Comparison of ENCODE assay signal across 16 mouse cellular contexts in genomic region chr10:19598091-19598490, GRCm38 (mm10). TPM values are rescaled to one million over a fixed set of nuclear protein-coding genes. Genes with fewer than 3 reads are reported as not detected.
DNase-seq lines count a peak whose midpoint lies in the region; ATAC-seq lines count a peak whose summit lies in the region.
"Had no signal": no experiment of that assay in that cellular context is flagged by ENCODE, and none has a peak within 500 bp of the region (broad histone marks: within the 10 kb centered on the region; RNA-seq: fewer than 3 reads in every experiment).

No protein-coding gene starts in this region.

- H3K36me3 ChIP-seq in kidney, embryonic 16.5 days (ENCODE audit: insufficient read depth, low read length): peaks cover 37% of the 10 kb centered on the region

- peaks cover 21% of the 10 kb centered on the region for H3K4me1 ChIP-seq in kidney, embryonic 16.5 days (ENCODE audit: insufficient read depth, low read length)

- no peak overlapping the region for H3K4me3 ChIP-seq in kidney, embryonic 16.5 days (ENCODE audit: low read length)
- H3K4me3 ChIP-seq: forebrain, embryonic 13.5 days; heart, embryonic 15.5 days; left cerebral cortex, adult 2 months; megakaryocyte, embryonic 14.5 days had no signal

- H3K9ac ChIP-seq in kidney, embryonic 16.5 days (replicated peaks; ENCODE audit: low read length): no peak overlapping the region
- H3K9ac ChIP-seq: forebrain, embryonic 13.5 days; heart, embryonic 15.5 days had no signal

- no peak for DNase-seq in kidney, postnatal 25 days
- DNase-seq in thymus, postnatal 0 days (ENCODE audit: low spot score): peak; percentile 91
- no peak for DNase-seq in frontal cortex, postnatal 10 days (ENCODE audit: low spot score in 2 of 2)
- no peak for DNase-seq in urinary bladder, postnatal 4 days (ENCODE audit: low spot score in 2 of 2)
- DNase-seq: cerebellum, adult 2 months; gastrocnemius, postnatal 25 days had no signal

- H3K27ac ChIP-seq in kidney, embryonic 16.5 days (ENCODE audit: low read length): peak overlapping the region; percentile 72
- H3K27ac ChIP-seq: forebrain, embryonic 13.5 days; heart, embryonic 15.5 days; hindbrain, postnatal 0 days; left cerebral cortex, adult 2 months had no signal

- peaks cover 4% of the 10 kb centered on the region for H3K9me3 ChIP-seq in kidney, embryonic 16.5 days (ENCODE audit: low read length)
- H3K9me3 ChIP-seq: heart, embryonic 15.5 days had no signal

- H3K27me3 ChIP-seq in kidney, embryonic 16.5 days (ENCODE audit: insufficient read depth, low read length): no peaks in the 10 kb centered on the region
- H3K27me3 ChIP-seq: forebrain, embryonic 13.5 days; heart, embryonic 15.5 days; megakaryocyte, embryonic 14.5 days had no signal

- WGBS in kidney, embryonic 16.5 days: 68% methylated on average over 11 of the region's 11 CpGs

- no peak overlapping the region for H3K4me2 ChIP-seq in kidney, embryonic 16.5 days (replicated peaks; ENCODE audit: low read depth, low read length)
- H3K4me2 ChIP-seq: forebrain, embryonic 13.5 days; heart, embryonic 15.5 days had no signal

- ATAC-seq in kidney, embryonic 16.5 days (ENCODE audit: low FRiP score, low TSS enrichment): peak; percentile 86
- peak; percentile 84 for ATAC-seq in CD4-positive, CD25-positive, alpha-beta regulatory T cell, adult 4 months
- ATAC-seq in granulocyte monocyte progenitor cell, adult 5-6 weeks (replicated peaks; ENCODE audit: poor library complexity, severe bottlenecking): peak; percentile 74
- ATAC-seq: forebrain, embryonic 13.5 days; hindbrain, postnatal 0 days had no signal

RNA-seq across cellular contexts. Expression of gene Ifngr1, which starts 6.3 kb away (rescaled TPM):
- 59.8 and 67.1 TPM in 2 replicates for polyA plus RNA-seq in kidney, embryonic 16.5 days (2015; fragmentation: Nextera tagmentation; extraction: Ambion mirVana)
- 100 to 1,000 TPM; 424 to 434 TPM for polyA plus RNA-seq in CD4-positive, CD25-positive, alpha-beta regulatory T cell, adult 4 months (2017; shearing (Covaris generic))
- 255 and 265 TPM in 2 replicates for total RNA-seq in granulocyte monocyte progenitor cell, adult 5-6 weeks (2014; fragmentation: Nextera tagmentation)
- total RNA-seq in granulocyte monocyte progenitor cell, adult 5-6 weeks (2017): 355 and 356 TPM in 2 replicates
- 540 and 641 TPM in 2 replicates for polyA plus RNA-seq in thymus, postnatal 0 days (2015; fragmentation: Nextera tagmentation; extraction: Ambion mirVana)

RNA-seq across cellular contexts. Expression of gene Il22ra2, which starts 23.7 kb away (rescaled TPM):
- polyA plus RNA-seq in kidney, embryonic 16.5 days (2015; fragmentation: Nextera tagmentation; extraction: Ambion mirVana): not detected in 2 replicates
- not detected for polyA plus RNA-seq in CD4-positive, CD25-positive, alpha-beta regulatory T cell, adult 4 months (2017; shearing (Covaris generic))
- total RNA-seq in granulocyte monocyte progenitor cell, adult 5-6 weeks (2014; fragmentation: Nextera tagmentation): 4.4 and 4.6 TPM in 2 replicates
- 3.2 and 6.5 TPM in 2 replicates for total RNA-seq in granulocyte monocyte progenitor cell, adult 5-6 weeks (2017)
- 0.10 and 0.12 TPM in 2 replicates for polyA plus RNA-seq in thymus, postnatal 0 days (2015; fragmentation: Nextera tagmentation; extraction: Ambion mirVana)
- total RNA-seq: gastrocnemius, postnatal 25 days; hindbrain, postnatal 0 days; left cerebral cortex, adult 2 months had no signal
- polyA plus RNA-seq: cerebellum, adult 2 months; embryonic facial prominence, embryonic 11.5 days; forebrain, embryonic 13.5 days; heart, embryonic 15.5 days; hindbrain, postnatal 0 days; testis, adult 2 months had no signal
